Mouse (Mus musculus) myocyte (in vitro differentiated cells): ENCODE data around the gene Marveld1.

ENCODE experiments used
- CEBPB ChIP-seq: IDR thresholded peaks from 2 replicates; pipeline ENCODE4 v1.6.1; 2011; ENCODE audit warnings: mild to moderate bottlenecking, moderate library complexity; ENCODE audit not compliant: poor library complexity, insufficient read depth, severe bottlenecking
- POLR2A ChIP-seq: IDR thresholded peaks from one replicate; pipeline ENCODE4 v1.6.1; 2011; ENCODE audit warnings: low read depth, mild to moderate bottlenecking, control low read depth, moderate library complexity; ENCODE audit not compliant: insufficient read length
- TCF12 ChIP-seq: IDR thresholded peaks from one replicate; pipeline ENCODE4 v1.6.1; 2011; ENCODE audit warnings: mild to moderate bottlenecking, control low read depth; ENCODE audit not compliant: poor library complexity, insufficient read depth, severe bottlenecking
- USF1 ChIP-seq: IDR thresholded peaks from one replicate; pipeline ENCODE4 v1.6.1; 2011; ENCODE audit warnings: low read depth, mild to moderate bottlenecking, control low read depth, moderate library complexity

DNA sequence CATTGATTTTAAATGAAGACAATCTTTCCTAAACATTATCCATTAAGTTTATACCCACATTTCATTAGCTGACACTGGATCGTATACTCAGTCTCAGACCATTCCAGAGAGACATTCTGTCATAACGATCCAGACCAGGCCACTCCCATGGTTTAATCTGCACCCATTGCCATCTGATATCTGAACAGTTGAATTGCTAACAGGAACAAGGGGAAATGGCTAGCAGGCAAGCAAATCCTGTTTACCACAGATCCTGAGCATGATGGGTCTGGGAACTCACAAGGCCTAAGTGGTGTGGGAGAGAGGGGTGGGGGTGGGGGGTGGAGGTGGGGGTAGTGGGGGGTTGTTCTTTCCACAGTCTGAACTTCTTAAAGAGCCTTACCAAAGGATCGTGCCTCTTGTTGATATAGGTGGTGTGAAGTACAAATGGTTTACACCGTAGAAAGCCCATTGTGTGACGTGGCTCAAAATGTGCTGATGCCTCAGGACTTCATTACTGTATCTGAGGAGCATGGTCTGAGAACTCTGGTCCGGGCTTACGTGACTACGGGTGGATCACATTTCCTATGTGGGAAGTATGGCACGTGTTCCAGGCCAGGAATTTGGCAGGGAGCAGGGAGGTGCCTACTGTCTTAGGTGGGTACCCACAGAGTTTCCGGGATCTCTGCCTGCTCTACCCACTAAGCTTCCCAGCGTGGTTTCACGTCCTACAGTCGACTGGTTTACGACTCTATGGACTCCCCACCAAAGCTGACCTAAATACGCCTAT is 8.5 kb upstream of the Marveld1 start:
- no peak for TF ChIP-seq TCF12
- no peak for TF ChIP-seq POLR2A
- TF ChIP-seq CEBPB, result no peak
- no peak for TF ChIP-seq USF1
